Mouse (Mus musculus) neural tube, embryonic 12.5 days (tissue): ENCODE data around the gene Map3k14. TPM values are rescaled to one million over a fixed set of nuclear protein-coding genes. Genes with fewer than 3 reads are reported as not detected.
"Not testable (repeated sequence)": the region's sequence is repeated elsewhere in the genome, so short reads cannot be mapped to it uniquely, and the experiment has no call there.

Experiments used
- ATAC-seq: fragments of 200-750 bp; cut with Nextera tagmentation; 2 replicates; pipeline ENCODE4 v1.8.0; 2017; ENCODE audit warnings: low read depth, mild to moderate bottlenecking, moderate TSS enrichment, moderate library complexity; ENCODE audit not compliant: low FRiP score
- H3K27ac ChIP-seq: fragments of 300-500 bp; sonication (generic); 2 replicates; pipeline ENCODE4 v1.5.1; 2016
- H3K27me3 ChIP-seq: fragments of 300-500 bp; sonication (generic); replicated peaks from 2 replicates; pipeline ENCODE4 v1.6.1; 2016; ENCODE audit warnings: mild to moderate bottlenecking
- H3K36me3 ChIP-seq: fragments of 300-500 bp; sonication (generic); 2 replicates; pipeline ENCODE4 v1.6.1; 2016; ENCODE audit warnings: mild to moderate bottlenecking
- H3K4me1 ChIP-seq: fragments of 300-500 bp; sonication (generic); 2 replicates; pipeline ENCODE4 v1.6.1; 2016
- H3K4me2 ChIP-seq: fragments of 300-500 bp; sonication (generic); replicated peaks from 2 replicates; pipeline ENCODE4 v1.6.1; 2016; ENCODE audit warnings: mild to moderate bottlenecking
- H3K4me3 ChIP-seq: fragments of 300-500 bp; sonication (generic); 2 replicates; pipeline ENCODE4 v1.5.1; 2016
- H3K9ac ChIP-seq: fragments of 300-500 bp; sonication (generic); 2 replicates; pipeline ENCODE4 v1.6.1; 2016; ENCODE audit warnings: mild to moderate bottlenecking
- H3K9me3 ChIP-seq: fragments of 300-500 bp; sonication (generic); 2 replicates; pipeline ENCODE4 v1.6.1; 2016; ENCODE audit warnings: mild to moderate bottlenecking
- WGBS: fragments of 180-500 bp; shearing (Covaris S2); methylation state at CpG from one replicate; pipeline ENCODE4 v1.1.7; 2016; 5-methylcytosine and 5-hydroxymethylcytosine counted together
- polyA plus RNA-seq: library from polyadenylated mRNA; unstranded; fragments of >200 nt; fragmentation: Nextera tagmentation; extraction: Ambion mirVana; gene quantifications from 2 replicates; pipeline ENCODE4 v1.2.1, GENCODE M21; 2016

Map3k14 gene
- polyA plus RNA-seq, 1 experiment from 2014 or later, result 3.9 TPM

DNA sequence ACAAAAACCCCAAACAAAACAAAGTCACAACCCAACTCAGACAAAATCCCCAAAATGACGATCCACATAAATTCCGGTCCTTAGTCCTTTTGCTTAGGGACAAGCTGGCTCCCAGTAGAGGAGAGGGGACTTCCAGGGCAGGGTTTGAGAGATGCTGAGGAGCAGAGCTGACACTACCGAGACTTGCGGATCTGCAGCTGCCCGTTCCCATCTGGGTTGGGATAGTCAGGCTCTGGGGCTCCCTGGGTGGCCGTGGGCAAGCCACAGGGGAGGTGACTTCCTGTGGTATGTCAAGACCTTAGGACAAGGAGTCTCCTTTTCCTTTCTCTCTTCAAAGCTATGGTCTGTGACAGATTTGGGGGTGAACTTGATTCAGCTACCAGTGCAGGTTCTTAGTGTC is 30.8 kb downstream of the Map3k14 start:
- Histone ChIP-seq H3K9me3 (no peaks in the 10 kb centered on the region), H3K4me3 (no peak overlapping the region), H3K36me3 (peaks cover 42% of the 10 kb centered on the region), H3K9ac (no peak overlapping the region), H3K27me3 (no peaks in the 10 kb centered on the region), H3K27ac (no peak overlapping the region), H3K4me1 (no peaks in the 10 kb centered on the region), H3K4me2 (no peak overlapping the region)
- ATAC-seq, result no peak
- 95% methylated on average over 6 of the region's 6 CpGs for WGBS

DNA sequence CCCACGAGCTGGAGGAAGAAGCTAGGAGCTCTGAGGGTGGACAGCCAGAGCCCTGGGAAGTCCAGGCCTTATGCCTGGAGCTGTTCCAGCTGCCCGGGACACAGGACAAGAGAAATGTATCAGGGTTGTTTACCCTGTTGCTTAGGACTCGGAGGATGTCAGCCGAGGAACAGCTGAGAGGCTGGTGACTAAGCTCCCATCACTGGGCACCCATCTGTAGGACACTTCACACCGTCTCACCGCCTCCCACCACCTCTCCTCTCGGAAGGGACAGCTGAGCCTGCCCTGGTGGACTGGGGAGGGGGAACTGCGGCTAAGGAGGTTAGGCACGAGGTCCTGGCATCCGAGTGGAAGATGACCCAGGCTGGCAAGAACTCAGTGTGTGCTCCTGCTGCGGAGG is 31.6 kb downstream of the Map3k14 start:
- no peak for ATAC-seq
- H3K9ac ChIP-seq, result no peak overlapping the region
- no peaks in the 10 kb centered on the region for H3K9me3 ChIP-seq
- H3K27ac ChIP-seq, result no peak overlapping the region
- WGBS, result 70% methylated on average over 11 of the region's 11 CpGs
- no peaks in the 10 kb centered on the region for H3K27me3 ChIP-seq
- no peak overlapping the region for H3K4me2 ChIP-seq
- no peak overlapping the region for H3K4me3 ChIP-seq
- no peaks in the 10 kb centered on the region for H3K4me1 ChIP-seq
- peaks cover 46% of the 10 kb centered on the region for H3K36me3 ChIP-seq

DNA sequence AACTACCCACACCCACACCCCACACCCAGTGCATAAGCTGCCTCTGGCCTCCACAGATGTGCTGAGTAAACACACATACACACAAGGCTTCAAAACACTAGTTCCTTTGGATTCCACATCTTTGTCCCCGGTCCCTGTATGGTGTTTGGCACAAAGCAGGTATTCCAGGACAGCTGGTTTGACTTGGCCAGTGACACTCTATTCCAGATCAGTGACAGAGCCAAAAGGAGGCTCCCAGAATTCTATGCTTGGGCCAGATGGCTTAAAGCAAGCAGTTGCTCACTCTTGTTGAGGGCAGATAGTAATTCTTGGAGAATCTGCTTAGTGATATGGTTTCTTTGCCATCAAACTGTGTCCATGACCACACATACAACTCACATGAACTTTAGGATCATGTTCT is 32.8 kb downstream of the Map3k14 start:
- ATAC-seq, result no peak
- H3K27me3 ChIP-seq, result no peaks in the 10 kb centered on the region
- peaks cover 47% of the 10 kb centered on the region for H3K36me3 ChIP-seq
- no peak overlapping the region for H3K27ac ChIP-seq
- 83% methylated on average over 1 of the region's 1 CpGs for whole genome bisulfite sequencing
- H3K9ac ChIP-seq, result no peak overlapping the region
- H3K4me2 ChIP-seq, result no peak overlapping the region
- no peaks in the 10 kb centered on the region for H3K4me1 ChIP-seq
- no peaks in the 10 kb centered on the region for H3K9me3 ChIP-seq
- H3K4me3 ChIP-seq, result no peak overlapping the region

DNA sequence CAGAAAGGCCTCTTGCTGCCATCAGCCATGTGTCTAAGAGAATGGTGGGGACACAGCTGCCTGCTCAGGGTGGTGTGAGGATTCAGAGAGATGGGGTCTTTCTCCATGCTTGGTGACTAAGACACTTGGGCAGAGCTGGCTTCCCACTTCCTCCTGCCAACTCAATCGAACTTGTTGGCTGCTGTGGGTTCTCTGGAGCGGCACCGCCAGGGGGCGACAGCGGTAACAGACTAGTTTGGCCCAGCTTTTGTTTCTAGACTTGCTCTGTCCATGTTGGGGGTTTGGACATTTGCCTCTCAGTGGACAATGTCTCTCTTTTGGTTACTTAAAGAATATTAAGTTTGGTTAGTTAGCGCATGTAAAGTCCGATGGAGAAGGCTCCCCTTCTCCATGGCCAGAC is 34.3 kb downstream of the Map3k14 start:
- H3K4me2 ChIP-seq, result no peak overlapping the region
- H3K4me1 ChIP-seq, result no peaks in the 10 kb centered on the region
- H3K27ac ChIP-seq, result no peak overlapping the region
- WGBS, result 29% methylated on average over 7 of the region's 7 CpGs
- no peak overlapping the region for H3K9ac ChIP-seq
- H3K4me3 ChIP-seq, result no peak overlapping the region
- no peak for ATAC-seq
- no peaks in the 10 kb centered on the region for H3K9me3 ChIP-seq
- H3K27me3 ChIP-seq, result no peaks in the 10 kb centered on the region
- peaks cover 38% of the 10 kb centered on the region for H3K36me3 ChIP-seq

DNA sequence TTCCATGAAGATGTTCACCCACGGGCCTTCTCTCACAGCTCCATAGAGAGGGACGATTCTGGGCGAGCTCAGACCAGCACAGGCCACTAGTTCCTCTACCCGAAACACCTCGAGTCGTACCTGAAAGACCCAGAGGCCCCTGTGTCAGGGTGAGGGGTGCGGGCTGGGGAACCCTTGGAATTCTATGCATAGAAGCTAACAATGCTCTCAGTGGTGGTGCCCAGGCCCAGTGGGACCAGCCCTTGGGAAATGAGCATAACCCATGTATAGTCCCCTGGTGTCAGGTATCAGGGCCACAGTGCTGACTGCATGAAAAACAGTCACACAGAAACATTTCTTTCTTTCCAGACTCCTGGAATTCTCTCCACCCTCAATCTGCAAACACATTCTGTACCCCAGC is 35.9 kb downstream of the Map3k14 start:
- no peak for ATAC-seq
- Histone ChIP-seq H3K27ac (no peak overlapping the region), H3K27me3 (no peaks in the 10 kb centered on the region), H3K36me3 (peaks cover 40% of the 10 kb centered on the region), H3K9ac (no peak overlapping the region), H3K4me3 (no peak overlapping the region), H3K4me2 (no peak overlapping the region), H3K4me1 (no peaks in the 10 kb centered on the region), H3K9me3 (no peaks in the 10 kb centered on the region)
- WGBS, result 94% methylated on average over 7 of the region's 7 CpGs

DNA sequence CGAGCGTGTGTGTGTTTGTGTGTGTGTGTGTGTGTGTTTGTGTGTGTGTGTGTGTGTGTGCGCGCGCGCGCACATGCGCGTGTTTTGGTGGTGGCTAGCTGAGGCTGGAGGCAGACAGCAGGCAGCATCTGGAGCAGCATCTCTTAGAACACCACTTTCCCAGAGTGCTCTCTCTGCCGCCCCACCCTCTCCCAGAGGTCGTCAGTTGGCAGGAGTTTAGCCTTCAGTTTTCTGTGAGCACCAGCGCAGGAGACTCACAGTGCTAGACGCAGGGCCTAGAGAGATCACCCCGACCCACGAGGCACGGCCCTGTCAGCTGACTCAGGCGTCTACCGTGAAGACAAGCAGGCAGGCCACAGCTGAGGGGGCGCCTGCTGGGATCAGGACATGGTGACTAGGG is 36.6 kb downstream of the Map3k14 start:
- H3K4me1 ChIP-seq, result no peaks in the 10 kb centered on the region
- peaks cover 45% of the 10 kb centered on the region for H3K36me3 ChIP-seq
- H3K4me3 ChIP-seq, result no peak overlapping the region
- no peak overlapping the region for H3K4me2 ChIP-seq
- H3K9ac ChIP-seq, result no peak overlapping the region
- 92% methylated on average over 19 of the region's 19 CpGs for WGBS
- ATAC-seq, result no peak
- H3K9me3 ChIP-seq, result no peaks in the 10 kb centered on the region
- H3K27ac ChIP-seq, result no peak overlapping the region
- no peaks in the 10 kb centered on the region for H3K27me3 ChIP-seq

DNA sequence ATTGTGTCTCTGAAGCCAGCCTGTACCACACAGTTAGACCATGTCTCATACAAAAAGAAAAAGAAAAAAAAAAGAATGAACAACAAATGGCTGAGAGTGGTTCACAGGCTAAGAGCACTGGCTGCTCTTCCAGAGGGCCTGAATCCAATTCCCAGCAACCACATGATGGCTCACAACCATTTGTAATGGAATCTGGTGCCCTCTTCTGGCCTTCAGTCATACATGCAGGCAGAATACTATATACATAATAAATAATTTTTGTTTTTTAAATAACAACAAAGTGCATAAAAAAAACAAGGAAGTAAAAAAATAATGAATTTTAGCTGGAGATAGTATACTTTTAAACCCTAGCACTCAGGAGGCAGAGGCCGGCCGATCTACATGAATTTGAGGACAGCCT is 37.7 kb downstream of the Map3k14 start:
- H3K27me3 ChIP-seq, result no peaks in the 10 kb centered on the region
- no peaks in the 10 kb centered on the region for H3K4me1 ChIP-seq
- 94% methylated on average over 2 of the region's 2 CpGs for WGBS
- no peaks in the 10 kb centered on the region for H3K9me3 ChIP-seq
- H3K9ac ChIP-seq, result no peak overlapping the region
- ATAC-seq, result no peak
- peaks cover 55% of the 10 kb centered on the region for H3K36me3 ChIP-seq
- H3K4me3 ChIP-seq, result no peak overlapping the region
- H3K27ac ChIP-seq, result no peak overlapping the region
- H3K4me2 ChIP-seq, result no peak overlapping the region

DNA sequence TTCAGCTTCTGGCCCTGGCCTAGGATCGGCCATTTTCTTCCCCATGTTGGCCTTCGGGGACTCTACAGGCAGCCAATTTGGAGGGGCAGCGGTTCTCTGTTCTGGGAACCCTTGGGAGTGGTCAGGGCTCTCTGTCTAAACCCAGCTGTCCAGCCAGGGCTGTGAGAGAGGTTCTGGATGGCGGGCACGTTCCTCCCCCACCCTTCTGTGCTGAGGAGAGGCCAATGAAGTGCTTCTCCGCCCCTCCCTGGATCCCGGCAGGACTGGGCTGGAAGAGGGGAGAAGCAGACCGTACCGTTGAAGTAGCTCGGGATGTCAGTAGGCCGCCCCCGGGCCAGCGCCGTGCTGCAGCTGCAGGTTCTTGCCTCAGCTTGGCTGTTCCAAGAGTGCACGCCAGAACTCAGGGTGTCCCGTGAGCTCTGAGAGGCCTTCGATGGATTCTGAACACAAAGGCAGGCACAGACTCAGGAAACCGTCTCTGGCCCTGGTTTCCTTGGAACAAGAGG is 43.3 kb downstream of the Map3k14 start:
- no peak overlapping the region for H3K27ac ChIP-seq
- no peaks in the 10 kb centered on the region for H3K27me3 ChIP-seq
- H3K4me1 ChIP-seq, result no peaks in the 10 kb centered on the region
- no peak overlapping the region for H3K4me2 ChIP-seq
- no peak overlapping the region for H3K9ac ChIP-seq
- H3K9me3 ChIP-seq, result no peaks in the 10 kb centered on the region
- peaks cover 67% of the 10 kb centered on the region for H3K36me3 ChIP-seq
- no peak overlapping the region for H3K4me3 ChIP-seq
- WGBS, result 67% methylated on average over 18 of the region's 18 CpGs
- ATAC-seq, result no peak

DNA sequence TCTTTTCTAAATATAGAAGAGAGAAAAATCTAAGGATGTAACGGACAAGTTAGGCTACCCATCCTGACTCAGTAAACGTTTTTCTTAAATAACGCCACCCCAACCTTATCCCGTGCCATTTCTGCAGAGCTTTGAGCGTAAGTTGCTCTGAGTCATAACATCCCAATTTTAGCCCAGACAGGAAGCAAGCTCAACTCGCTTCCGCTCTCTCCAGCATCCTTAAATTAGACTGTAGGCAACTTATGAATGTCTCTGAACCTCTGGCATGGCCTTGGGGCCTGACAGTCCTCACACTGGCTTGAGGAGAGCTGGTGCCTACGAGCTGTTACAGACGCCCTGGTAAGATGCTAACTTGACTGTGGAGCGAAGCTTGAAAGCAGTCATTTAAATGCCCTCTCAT is 43.8 kb downstream of the Map3k14 start:
- peaks cover 65% of the 10 kb centered on the region for H3K36me3 ChIP-seq
- WGBS, result 91% methylated on average over 10 of the region's 10 CpGs
- H3K27me3 ChIP-seq, result no peaks in the 10 kb centered on the region
- no peak overlapping the region for H3K4me2 ChIP-seq
- H3K4me3 ChIP-seq, result no peak overlapping the region
- ATAC-seq, result no peak
- H3K9me3 ChIP-seq, result no peaks in the 10 kb centered on the region
- H3K27ac ChIP-seq, result no peak overlapping the region
- no peak overlapping the region for H3K9ac ChIP-seq
- H3K4me1 ChIP-seq, result peaks cover 3% of the 10 kb centered on the region

DNA sequence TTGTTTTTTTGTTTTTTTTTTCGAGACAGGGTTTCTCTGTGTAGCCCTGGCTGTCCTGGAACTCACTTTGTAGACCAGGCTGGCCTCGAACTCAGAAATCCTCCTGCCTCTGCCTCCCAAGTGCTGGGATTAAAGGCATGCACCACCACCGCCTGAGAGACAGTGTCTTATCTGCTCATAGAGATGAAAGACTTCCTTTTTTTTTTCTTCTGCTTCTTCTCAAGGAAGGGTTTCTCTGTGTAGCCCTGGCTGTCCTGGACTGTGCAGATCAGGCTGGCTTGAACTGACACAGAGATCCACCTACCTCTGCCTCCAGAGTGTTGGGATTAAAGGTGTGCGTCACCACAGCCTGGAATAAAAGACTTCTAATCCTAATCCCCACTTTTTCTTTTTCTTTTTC is 44.6 kb downstream of the Map3k14 start:
- H3K4me3 ChIP-seq, H3K4me2 ChIP-seq, H3K27ac ChIP-seq, ATAC-seq, H3K9ac ChIP-seq, H3K27me3 ChIP-seq, H3K9me3 ChIP-seq, H3K4me1 ChIP-seq: not testable (repeated sequence)
- WGBS, result 90% methylated on average over 4 of the region's 4 CpGs
- H3K36me3 ChIP-seq, result peaks cover 63% of the 10 kb centered on the region

DNA sequence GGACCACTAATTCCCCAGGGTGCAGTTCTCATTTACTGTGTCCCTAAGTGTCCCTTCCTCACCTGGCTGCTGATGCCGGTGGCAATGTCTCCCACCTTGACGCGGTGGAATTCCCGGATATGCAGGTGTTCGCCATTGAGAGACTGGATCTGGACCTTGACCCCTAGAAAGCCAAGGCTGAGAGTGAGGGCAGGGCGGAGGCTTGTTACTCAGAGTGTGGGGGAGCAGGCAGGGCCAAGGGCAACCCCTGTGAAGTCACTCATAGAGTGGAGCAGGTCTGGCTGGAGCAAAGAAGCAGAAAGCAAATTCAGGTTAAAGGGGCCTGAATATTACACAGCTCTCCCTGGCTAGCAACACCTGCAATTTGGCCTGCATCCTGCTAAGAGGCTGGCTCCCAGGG is 45.8 kb downstream of the Map3k14 start:
- H3K27me3 ChIP-seq, result peaks cover 7% of the 10 kb centered on the region
- H3K9me3 ChIP-seq, result no peaks in the 10 kb centered on the region
- peaks cover 50% of the 10 kb centered on the region for H3K36me3 ChIP-seq
- H3K4me2 ChIP-seq, result no peak overlapping the region
- H3K9ac ChIP-seq, result no peak overlapping the region
- no peak for ATAC-seq
- H3K4me3 ChIP-seq, result no peak overlapping the region
- peaks cover 10% of the 10 kb centered on the region for H3K4me1 ChIP-seq
- 91% methylated on average over 6 of the region's 6 CpGs for WGBS
- H3K27ac ChIP-seq, result no peak overlapping the region

DNA sequence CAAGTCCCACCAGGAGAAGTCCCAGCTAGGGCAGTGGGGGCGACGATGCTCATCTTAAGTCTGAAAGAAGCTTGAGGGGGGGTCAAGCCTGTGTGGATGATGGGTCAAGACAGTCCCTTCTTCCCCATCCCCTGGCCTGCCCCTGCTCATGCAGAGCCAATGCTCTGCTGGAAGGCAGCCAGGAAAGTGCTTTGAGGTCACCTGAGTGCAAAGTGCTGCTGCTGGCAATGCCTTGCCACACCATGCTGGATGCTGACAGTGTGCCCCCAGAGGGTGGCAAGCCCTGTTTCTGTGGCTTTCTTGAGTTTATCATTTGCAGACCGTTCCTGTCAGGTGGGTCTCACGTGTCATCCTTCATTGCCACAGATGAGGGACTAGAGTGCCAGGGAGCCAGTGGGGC is 47.3 kb downstream of the Map3k14 start:
- ATAC-seq, result no peak
- H3K27me3 ChIP-seq, result peaks cover 9% of the 10 kb centered on the region
- peaks cover 10% of the 10 kb centered on the region for H3K4me1 ChIP-seq
- no peaks in the 10 kb centered on the region for H3K9me3 ChIP-seq
- H3K4me2 ChIP-seq, result no peak overlapping the region
- WGBS, result 88% methylated on average over 4 of the region's 4 CpGs
- no peak overlapping the region for H3K4me3 ChIP-seq
- no peak overlapping the region for H3K9ac ChIP-seq
- no peak overlapping the region for H3K27ac ChIP-seq
- H3K36me3 ChIP-seq, result peaks cover 37% of the 10 kb centered on the region

DNA sequence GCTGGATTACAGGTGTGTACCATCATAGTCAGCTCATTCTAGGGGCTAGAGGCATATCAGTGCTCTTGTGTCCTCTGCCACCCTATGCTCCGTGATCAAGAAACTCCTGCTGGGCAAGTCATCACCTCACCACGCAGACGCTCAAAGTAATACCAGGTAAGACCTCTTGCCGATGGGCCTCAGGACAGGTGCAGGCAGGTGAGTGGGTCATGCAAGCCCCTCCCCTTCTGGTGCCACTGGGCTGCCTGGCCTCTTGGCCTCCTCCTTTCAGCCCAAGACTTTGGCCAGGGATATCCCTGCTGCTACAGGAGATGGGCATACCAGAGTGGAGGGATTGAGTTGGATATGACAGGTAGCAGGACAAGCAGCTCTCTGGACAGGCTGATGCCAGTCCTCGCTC is 48.0 kb downstream of the Map3k14 start:
- no peak overlapping the region for H3K27ac ChIP-seq
- ATAC-seq, result no peak
- no peaks in the 10 kb centered on the region for H3K9me3 ChIP-seq
- WGBS, result 93% methylated on average over 5 of the region's 5 CpGs
- peaks cover 30% of the 10 kb centered on the region for H3K36me3 ChIP-seq
- H3K4me1 ChIP-seq, result peaks cover 10% of the 10 kb centered on the region
- H3K4me2 ChIP-seq, result no peak overlapping the region
- H3K27me3 ChIP-seq, result peaks cover 9% of the 10 kb centered on the region
- H3K4me3 ChIP-seq, result no peak overlapping the region
- H3K9ac ChIP-seq, result no peak overlapping the region
